In genomic region chr2:110201770-110202169, GRCm38 (mm10) we compare ENCODE assay signal across 17 mouse cellular contexts.
"Had no signal": no experiment of that assay in that cellular context is flagged by ENCODE, and none has a peak within 500 bp of the region (broad histone marks: within the 10 kb centered on the region; RNA-seq: fewer than 3 reads in every experiment).

No protein-coding gene starts in this region.

- H3K36me3 ChIP-seq: lung, embryonic 15.5 days; midbrain, embryonic 13.5 days; midbrain, embryonic 15.5 days; neural tube, embryonic 12.5 days had no signal

- H3K4me3 ChIP-seq: lung, embryonic 15.5 days; megakaryocyte, embryonic 14.5 days; midbrain, embryonic 13.5 days; midbrain, embryonic 15.5 days; neural tube, embryonic 12.5 days had no signal

- ATAC-seq: liver, postnatal 0 days; lung, postnatal 0 days; midbrain, embryonic 13.5 days; midbrain, embryonic 15.5 days had no signal

- H3K4me1 ChIP-seq: lung, embryonic 15.5 days; neural tube, embryonic 12.5 days had no signal

- H3K9me3 ChIP-seq: lung, embryonic 15.5 days; megakaryocyte, embryonic 14.5 days; midbrain, embryonic 13.5 days; midbrain, embryonic 15.5 days; neural tube, embryonic 12.5 days had no signal

- DNase-seq: liver, postnatal 0 days; lung, adult 2 months; lung, postnatal 14 days; lung, postnatal 36 days; right cerebral cortex, postnatal 14 days; spleen, adult 18-20 months; thymus, adult 18-20 months; thymus, postnatal 14 days; thymus, postnatal 36 days had no signal

- H3K9ac ChIP-seq: liver, postnatal 0 days; lung, embryonic 15.5 days; midbrain, embryonic 13.5 days; midbrain, embryonic 15.5 days; neural tube, embryonic 12.5 days had no signal

- H3K27ac ChIP-seq: lung, embryonic 15.5 days; macrophage; midbrain, embryonic 13.5 days; midbrain, embryonic 15.5 days; neural tube, embryonic 12.5 days had no signal

- H3K27me3 ChIP-seq: midbrain, embryonic 13.5 days; midbrain, embryonic 15.5 days; neural tube, embryonic 12.5 days had no signal

- H3K4me2 ChIP-seq: lung, embryonic 15.5 days; midbrain, embryonic 11.5 days; midbrain, embryonic 13.5 days; midbrain, embryonic 15.5 days; neural tube, embryonic 12.5 days had no signal
